Mouse (Mus musculus) thymus, postnatal 36 days (tissue): Measurements from ENCODE around the gene Cct4.

Experiments
- DNase-seq, 2 experiments: peaks; one replicate each; pipeline ENCODE4 v3.0.0; 2022; ENCODE audit warnings: mixed read lengths in 2 of 2

The Cct4 gene

DNA sequence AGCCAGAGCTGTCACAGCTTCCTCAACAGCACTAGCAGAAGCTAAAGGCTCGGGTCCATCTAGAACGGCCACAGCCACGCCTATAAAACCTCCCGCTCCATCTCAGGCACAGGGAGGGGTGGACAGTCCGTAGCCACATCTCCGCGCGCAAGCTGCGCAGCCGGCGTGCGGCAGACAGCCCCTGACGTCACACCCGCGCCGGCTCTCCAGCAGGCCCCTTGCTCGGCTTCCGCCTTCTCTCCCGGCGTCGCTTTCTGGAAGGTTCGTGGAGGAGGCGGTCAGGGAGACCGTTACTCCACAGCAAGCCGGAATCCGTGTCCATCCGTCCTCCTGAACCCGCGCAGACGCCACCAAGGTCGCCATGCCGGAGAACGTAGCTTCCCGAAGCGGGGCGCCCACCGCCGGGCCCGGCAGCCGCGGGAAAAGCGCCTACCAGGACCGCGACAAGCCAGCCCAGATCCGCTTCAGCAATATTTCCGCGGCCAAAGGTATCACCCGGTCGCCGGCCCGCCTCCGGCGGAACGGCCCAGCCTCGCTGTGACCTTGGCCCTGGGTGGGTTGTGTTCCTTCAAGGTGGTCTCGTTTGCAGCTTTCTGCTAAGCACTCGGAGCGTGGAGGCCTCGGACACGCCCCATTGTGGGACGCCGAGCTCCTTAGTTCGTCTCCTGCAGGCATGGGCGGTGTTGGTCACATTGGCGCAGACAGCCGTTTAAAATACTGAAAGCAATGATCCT, at the start of gene Cct4:
Cct4 (plus strand) TSS at position 127 of the 734 bp plus-strand sequence.
- DNase-seq, result peak; percentile 84 to 87

- no peak for DNase-seq
Measured at GRCm38 (mm10) chr11:22949101-22949500, 41.2 kb upstream of the Cct4 start.

- peak; percentile 34 to 39 for DNase-seq
Measured at GRCm38 (mm10) chr11:22950131-22950530, 40.2 kb upstream of the Cct4 start.

DNA sequence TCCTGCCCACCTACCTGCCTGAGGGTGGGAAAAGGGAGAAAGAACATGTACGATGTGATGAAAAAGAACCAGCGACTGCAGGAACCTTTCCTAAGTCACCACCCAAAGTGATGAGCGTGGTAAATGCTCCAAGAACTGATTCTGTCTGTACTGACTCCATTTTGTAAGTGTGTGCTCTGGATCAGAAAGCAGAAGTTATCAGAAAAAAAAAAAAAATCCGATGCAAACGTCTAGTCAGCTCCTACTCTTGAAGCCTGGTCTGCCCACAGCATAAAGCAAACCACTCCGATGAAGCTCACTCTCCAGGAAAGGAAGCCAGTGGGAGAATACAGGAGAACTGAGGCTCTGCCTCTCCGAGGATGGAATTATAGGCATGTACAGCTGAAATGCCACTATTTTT, 37.7 kb upstream of the Cct4 start:
- DNase-seq, result no peak

DNA sequence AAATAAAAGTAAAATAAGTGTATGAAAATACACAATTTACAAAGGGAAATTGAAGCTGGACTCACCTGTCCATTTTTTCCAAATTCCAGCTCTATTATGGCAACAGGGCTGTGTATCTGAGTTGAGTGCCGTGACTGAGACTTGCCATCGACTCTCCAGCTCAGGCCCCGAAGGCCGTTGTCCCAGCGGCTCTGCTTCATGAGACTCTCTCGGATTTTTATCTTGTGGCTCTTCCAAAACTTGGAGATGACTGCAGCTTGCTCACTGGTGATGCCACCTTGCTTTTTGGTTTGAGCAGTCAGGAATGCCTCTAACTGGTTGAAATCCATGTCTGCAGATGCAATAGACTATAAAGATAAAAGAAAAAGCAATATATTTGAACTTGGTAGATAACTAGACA, 34.0 kb upstream of the Cct4 start:
- DNase-seq, result no peak

DNA sequence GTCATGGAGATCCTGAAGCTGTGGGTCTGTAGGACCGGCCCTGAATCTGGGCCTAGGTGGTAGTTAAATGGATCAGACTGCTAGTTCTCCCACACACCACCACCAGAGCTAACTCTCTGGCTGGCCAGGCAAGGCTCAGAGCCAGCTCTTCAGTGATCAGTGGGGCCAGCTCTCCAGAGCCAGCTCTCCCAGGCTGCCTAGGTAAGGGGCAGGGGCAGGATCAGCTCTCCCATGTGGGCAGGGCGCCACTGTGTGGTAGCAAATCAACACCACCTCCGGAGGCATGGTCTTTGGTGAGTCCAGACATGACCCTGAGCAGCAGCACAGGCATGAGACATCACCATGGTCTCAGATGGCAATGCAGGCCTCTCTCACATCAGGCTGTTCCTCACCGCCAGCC, 33.5 kb upstream of the Cct4 start:
- peak; percentile 73 to 77 for DNase-seq

DNA sequence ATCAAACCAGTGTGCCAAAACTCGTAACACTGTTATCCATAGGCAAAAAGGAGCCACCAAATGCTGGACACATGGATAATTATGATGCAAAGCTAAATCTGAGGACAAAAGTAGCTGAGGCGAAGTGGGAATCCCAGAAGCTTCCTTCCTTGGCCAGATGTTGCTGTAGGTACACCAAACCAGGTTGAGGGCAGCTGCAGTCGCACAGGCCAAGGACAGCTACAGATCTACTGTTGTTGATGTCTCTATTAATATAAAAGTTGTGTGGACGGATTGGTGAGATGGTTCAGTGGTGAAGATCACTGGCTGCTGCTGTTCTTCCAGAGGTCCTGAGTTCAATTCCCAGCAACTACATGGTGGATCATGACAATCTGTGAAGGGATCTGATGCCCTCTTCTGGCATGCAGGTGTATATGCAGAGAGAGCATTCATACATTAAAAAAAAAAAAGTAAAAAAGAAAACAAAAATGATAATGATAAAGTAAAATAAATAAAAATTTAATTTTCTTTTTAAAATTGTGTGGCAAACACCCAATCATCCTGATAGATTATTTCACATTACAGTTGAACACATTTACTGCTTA, 32.4 kb upstream of the Cct4 start:
- no peak for DNase-seq

GRCm38 (mm10) chr11:22962101-22962500, 28.2 kb upstream of the Cct4 start:
- DNase-seq, result no peak

GRCm38 (mm10) chr11:22964401-22964800, 25.9 kb upstream of the Cct4 start:
- no peak for DNase-seq

DNA sequence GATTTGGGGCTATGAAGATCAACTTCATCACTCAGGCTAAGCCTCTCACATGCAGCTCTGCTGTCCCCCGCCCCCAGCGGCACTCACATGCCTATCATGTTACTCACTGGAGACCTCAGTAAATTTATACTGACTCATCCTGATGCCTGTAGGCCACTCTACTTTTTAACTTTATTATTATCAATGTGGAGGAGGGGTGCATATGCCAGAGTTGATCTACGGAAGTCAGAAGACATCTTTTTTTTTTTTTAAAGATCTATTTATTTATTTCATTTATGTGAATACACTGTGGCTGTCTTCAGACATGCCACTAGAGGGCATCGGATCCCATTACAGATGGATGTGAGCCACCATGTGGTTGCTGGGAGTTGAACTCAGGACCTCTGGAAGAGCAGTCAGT, 24.8 kb upstream of the Cct4 start:
- no peak for DNase-seq

- DNase-seq, result no peak
Measured at GRCm38 (mm10) chr11:22969486-22969885, 20.8 kb upstream of the Cct4 start.

GRCm38 (mm10) chr11:22970546-22970945, 19.8 kb upstream of the Cct4 start:
- no peak for DNase-seq

GRCm38 (mm10) chr11:22971835-22972709, 18.2 kb upstream of the Cct4 start, which contains the start of gene Zrsr1:
Zrsr1 (plus strand) TSS chr11:22972005.
- DNase-seq, result peak; percentile 47 to 66

DNA sequence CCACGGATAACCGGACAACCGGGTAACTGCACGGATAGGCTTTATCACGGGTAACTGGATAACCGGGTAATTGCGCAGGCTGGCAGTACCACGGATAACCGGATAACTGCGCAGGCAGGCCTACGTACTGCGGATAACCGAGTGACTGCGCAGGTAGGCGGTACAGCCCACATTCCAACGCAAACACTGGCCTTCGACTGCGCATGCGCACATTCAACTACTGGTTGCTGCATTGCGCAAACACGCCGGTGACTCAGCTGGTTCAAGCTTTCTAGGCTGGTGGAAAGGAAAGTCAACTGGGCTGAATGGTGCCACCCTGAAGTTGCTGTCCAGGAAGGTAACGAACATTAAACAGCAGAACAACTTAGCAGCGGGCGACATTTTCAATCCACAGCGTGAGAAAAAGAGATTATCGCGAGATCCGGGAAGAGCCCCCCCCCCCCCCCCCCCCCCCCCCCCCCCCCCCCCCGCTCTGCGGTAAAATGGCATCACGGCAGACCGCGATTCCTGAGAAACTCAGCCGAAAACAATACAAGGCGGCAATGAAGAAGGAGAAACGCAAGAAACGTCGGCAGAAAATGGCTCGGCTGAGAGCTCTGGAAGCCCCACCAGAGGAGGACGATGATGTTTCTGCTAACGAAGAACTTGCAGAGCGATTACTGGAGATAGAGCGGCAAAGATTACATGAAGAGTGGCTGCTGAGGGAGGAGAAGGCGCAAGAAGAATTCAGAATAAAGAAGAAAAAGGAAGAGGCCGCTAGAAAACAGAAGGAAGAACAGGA, 17.4 kb upstream of the Cct4 start:
- DNase-seq, result peak; percentile 75 to 79

DNA sequence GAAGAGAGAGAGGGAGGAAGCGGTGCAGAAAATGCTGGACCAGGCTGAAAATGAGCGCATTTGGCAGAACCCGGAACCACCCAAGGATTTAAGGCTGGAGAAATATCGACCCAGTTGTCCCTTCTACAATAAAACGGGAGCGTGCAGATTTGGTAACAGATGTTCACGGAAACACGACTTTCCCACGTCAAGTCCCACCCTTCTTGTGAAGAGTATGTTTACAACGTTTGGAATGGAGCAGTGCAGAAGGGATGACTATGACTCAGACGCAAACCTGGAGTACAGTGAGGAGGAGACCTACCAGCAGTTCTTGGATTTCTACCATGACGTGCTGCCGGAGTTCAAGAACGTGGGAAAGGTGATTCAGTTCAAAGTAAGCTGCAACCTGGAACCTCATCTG, 16.7 kb upstream of the Cct4 start:
- DNase-seq, result no peak

GRCm38 (mm10) chr11:22978215-22978614, 12.1 kb upstream of the Cct4 start:
- DNase-seq, result no peak

DNA sequence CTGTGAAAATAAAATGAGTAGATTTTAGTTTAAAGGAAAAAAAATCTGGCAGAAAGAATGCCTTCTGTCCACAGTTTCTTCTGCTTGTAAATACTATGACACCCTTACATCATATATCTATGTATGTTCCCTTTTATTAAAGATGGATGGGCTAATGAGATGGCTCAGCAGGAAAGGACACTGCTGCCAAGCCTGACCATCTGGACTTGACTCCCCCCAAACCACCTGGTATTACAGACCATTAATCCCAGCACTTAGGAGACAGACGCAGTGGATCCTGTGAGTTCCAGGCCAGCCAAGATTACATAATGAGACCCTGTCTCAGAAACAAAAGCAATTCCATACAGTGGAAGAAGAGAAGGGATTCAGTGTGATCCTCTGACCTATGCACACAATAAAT, 11.6 kb upstream of the Cct4 start:
- no peak for DNase-seq

GRCm38 (mm10) chr11:22979221-22979620, 11.1 kb upstream of the Cct4 start:
- no peak for DNase-seq

- no peak for DNase-seq
Measured at GRCm38 (mm10) chr11:22981041-22981440, 9.3 kb upstream of the Cct4 start.

GRCm38 (mm10) chr11:22981543-22981950, 8.8 kb upstream of the Cct4 start:
- no peak for DNase-seq

DNA sequence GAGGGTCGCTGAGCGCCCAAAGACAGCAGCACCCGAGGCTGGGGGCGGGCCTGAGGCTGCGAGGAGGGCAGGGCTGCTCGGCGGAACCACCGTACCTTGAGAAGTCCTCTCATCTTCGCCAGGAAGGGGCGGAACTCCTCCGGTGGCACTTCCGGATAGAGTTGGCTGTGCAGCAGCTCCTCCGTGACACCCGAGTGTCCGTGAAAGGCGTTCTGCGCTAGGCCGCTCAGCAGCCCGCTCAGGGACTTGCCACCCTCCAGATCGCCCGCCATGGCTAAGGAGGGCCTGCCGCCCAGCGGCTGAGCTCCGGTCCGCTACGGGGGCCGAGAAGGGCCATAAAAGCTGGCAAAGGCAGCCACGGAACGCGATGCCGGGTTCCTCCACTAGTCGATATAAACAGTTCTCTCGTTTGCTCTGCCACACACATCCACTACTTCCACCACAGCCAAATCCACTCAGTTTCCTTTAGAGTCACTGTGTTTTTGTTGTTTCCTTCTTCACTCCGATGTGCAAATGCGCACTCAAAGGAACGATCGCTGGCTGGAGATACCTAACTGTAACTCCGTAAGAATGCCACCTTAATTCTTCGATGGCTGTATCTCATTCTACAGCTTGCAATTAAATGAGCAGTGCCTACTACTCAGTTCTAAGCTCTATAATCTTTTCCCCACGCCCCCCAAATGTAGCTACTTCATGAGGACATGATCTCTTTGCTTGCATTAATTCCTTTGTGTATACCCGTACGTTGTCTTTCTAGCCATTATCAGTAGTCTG, 8.1 kb upstream of the Cct4 start, which contains the start of the genes Gm28048 and Commd1:
Gm28048 (minus strand) TSS at position 107 of the 774 bp plus-strand sequence.
Commd1 (minus strand) TSS at position 399 of the 774 bp plus-strand sequence.
- peak; percentile 95 to 97 for DNase-seq

- no peak for DNase-seq
Measured at GRCm38 (mm10) chr11:22982846-22983245, 7.5 kb upstream of the Cct4 start.
